In the genomic region with DNA sequence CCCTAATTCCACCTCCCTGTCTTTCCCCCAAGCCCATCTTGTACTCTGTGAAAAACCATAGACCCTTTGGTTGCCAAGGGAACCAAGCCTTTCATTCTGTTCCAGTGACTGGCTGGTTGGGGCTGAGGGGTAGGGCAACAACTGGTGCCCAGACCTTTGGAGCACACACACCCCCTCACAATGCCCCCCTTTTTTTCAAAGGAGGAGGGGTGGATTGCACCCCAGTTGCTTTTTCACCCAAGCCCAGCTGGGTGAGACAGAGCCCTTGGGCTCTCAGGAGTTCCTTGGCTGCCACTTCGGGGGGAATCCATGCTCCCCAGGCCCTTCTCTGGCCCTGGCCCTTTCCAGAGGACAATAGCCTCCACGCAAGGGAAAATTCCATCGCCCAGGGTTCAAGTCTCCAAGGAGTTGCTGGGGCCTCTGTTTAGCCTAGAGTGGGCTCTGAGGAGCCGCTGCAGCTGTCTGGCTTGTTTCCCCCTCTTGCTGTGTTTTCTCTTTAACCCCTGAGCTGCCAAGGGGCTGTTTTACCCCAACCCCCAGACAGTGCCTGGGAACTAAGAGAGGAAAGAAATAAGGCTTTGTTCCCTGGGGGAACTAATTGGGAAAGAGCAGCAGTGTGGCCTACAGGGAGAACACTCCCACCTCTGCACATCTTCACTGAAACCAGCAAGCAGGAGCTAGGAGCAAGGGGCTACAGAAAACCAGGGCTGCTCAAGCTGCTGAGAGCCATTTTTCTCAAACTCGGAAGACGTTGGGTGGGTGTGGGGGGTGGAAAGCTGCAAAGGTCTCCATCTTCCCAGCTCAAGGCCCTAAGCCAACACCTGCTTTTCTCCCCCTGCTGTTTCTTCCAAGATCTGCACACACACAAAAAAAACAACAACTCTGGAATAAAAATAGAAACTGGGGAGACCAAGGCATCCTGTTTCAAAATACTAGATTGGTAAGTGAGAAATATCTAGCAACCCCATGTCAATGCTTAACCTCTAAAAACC, we compare ENCODE assay signal across 8 mouse cellular contexts. TPM values are rescaled to one million over a fixed set of nuclear protein-coding genes. Genes with fewer than 3 reads are reported as not detected.
DNase-seq lines count a peak whose midpoint lies in the region; ATAC-seq and TF ChIP-seq lines count a peak whose summit lies in the region.

No protein-coding gene starts in this region.

- H3K27me3 ChIP-seq in thymus, adult 2 months (ENCODE audit: control insufficient read depth, insufficient read depth, low read length): no peaks in the 10 kb centered on the region
- H3K27me3 ChIP-seq in embryonic facial prominence, embryonic 15.5 days: no peaks in the 10 kb centered on the region
- H3K27me3 ChIP-seq in heart, embryonic 16.5 days (ENCODE audit: control insufficient read depth, insufficient read depth, low read length): no peaks in the 10 kb centered on the region
- no peaks in the 10 kb centered on the region for H3K27me3 ChIP-seq in neural tube, embryonic 11.5 days (ENCODE audit: control insufficient read depth, insufficient read depth, low read length)

- H3K27ac ChIP-seq in thymus, adult 2 months (ENCODE audit: control insufficient read depth, insufficient read depth, low read length): peak overlapping the region; percentile 59; the same call in 1 of the 2 replicates
- peak overlapping the region; percentile 92 for H3K27ac ChIP-seq in embryonic facial prominence, embryonic 15.5 days (replicated peaks)
- peak overlapping the region; percentile 93 for H3K27ac ChIP-seq in heart, embryonic 16.5 days (ENCODE audit: low read length)
- H3K27ac ChIP-seq in left cerebral cortex, adult 2 months: peak overlapping the region; percentile 53
- H3K27ac ChIP-seq in neural tube, embryonic 11.5 days (ENCODE audit: low read depth, low read length): peak overlapping the region; percentile 87

- H3K9ac ChIP-seq in embryonic facial prominence, embryonic 15.5 days: no peak overlapping the region
- peak overlapping the region; percentile 71 for H3K9ac ChIP-seq in heart, embryonic 16.5 days (ENCODE audit: low read length)
- H3K9ac ChIP-seq in neural tube, embryonic 11.5 days (ENCODE audit: low read length): 0 out of 2 replicates have a peak overlapping the region, but pooled peaks have one; percentile 30

- whole genome bisulfite sequencing in thymus, adult 2 months: 56% methylated on average over 6 of the region's 6 CpGs
- 2% methylated on average over 6 of the region's 6 CpGs for WGBS in embryonic facial prominence, embryonic 15.5 days
- WGBS in heart, embryonic 16.5 days: 17% methylated on average over 6 of the region's 6 CpGs
- WGBS in neural tube, embryonic 11.5 days: 3% methylated on average over 6 of the region's 6 CpGs

- no peak for TF ChIP-seq POLR2A in thymus, adult 2 months (IDR thresholded peaks at IDR 0.05; ENCODE audit: control insufficient read depth, extremely low read depth, insufficient read depth, low read length, poor library complexity)

- ATAC-seq in embryonic facial prominence, embryonic 15.5 days (ENCODE audit: insufficient number of reproducible peaks, low FRiP score, low TSS enrichment, low read depth): peak; percentile 79
- peak; percentile 19; the same call in 1 of the 2 replicates for ATAC-seq in heart, embryonic 16.5 days (replicated peaks; ENCODE audit: extremely low read depth, insufficient read depth, low FRiP score)
- ATAC-seq in neural tube, embryonic 11.5 days (ENCODE audit: insufficient read depth, low FRiP score, low TSS enrichment): peak; percentile 96

- no peaks in the 10 kb centered on the region for H3K9me3 ChIP-seq in embryonic facial prominence, embryonic 15.5 days (replicated peaks)
- H3K9me3 ChIP-seq in heart, embryonic 16.5 days (replicated peaks; ENCODE audit: control insufficient read depth, low read length): no peaks in the 10 kb centered on the region
- H3K9me3 ChIP-seq in neural tube, embryonic 11.5 days (ENCODE audit: control insufficient read depth, low read length): no peaks in the 10 kb centered on the region

- H3K4me1 ChIP-seq in thymus, adult 2 months (replicated peaks; ENCODE audit: control insufficient read depth, insufficient read depth, low read length): peaks cover 41% of the 10 kb centered on the region
- peaks cover 38% of the 10 kb centered on the region for H3K4me1 ChIP-seq in embryonic facial prominence, embryonic 15.5 days
- H3K4me1 ChIP-seq in heart, embryonic 16.5 days (ENCODE audit: control insufficient read depth, insufficient read depth, low read length): peaks cover 45% of the 10 kb centered on the region
- H3K4me1 ChIP-seq in neural tube, embryonic 11.5 days (ENCODE audit: control insufficient read depth, insufficient read depth, low read length): peaks cover 34% of the 10 kb centered on the region

- no peaks in the 10 kb centered on the region for H3K36me3 ChIP-seq in thymus, adult 2 months (ENCODE audit: control insufficient read depth, insufficient read depth, low read length)
- no peaks in the 10 kb centered on the region for H3K36me3 ChIP-seq in embryonic facial prominence, embryonic 15.5 days
- no peaks in the 10 kb centered on the region for H3K36me3 ChIP-seq in heart, embryonic 16.5 days (ENCODE audit: control insufficient read depth, insufficient read depth)
- no peaks in the 10 kb centered on the region for H3K36me3 ChIP-seq in neural tube, embryonic 11.5 days (ENCODE audit: control insufficient read depth, insufficient read depth, low read length)

- no peak overlapping the region for H3K4me3 ChIP-seq in thymus, adult 2 months (ENCODE audit: control insufficient read depth, insufficient read depth, low read length)
- no peak overlapping the region for H3K4me3 ChIP-seq in embryonic facial prominence, embryonic 15.5 days (replicated peaks)
- no peak overlapping the region for H3K4me3 ChIP-seq in heart, embryonic 16.5 days (ENCODE audit: low read length)
- H3K4me3 ChIP-seq in left cerebral cortex, adult 2 months: no peak overlapping the region
- H3K4me3 ChIP-seq in neural tube, embryonic 11.5 days (ENCODE audit: low read depth, low read length): no peak overlapping the region

- H3K4me2 ChIP-seq in embryonic facial prominence, embryonic 15.5 days (replicated peaks): peak overlapping the region; percentile 19; the same call in 1 of the 2 replicates
- peak overlapping the region; percentile 1; the same call in 1 of the 2 replicates for H3K4me2 ChIP-seq in heart, embryonic 16.5 days (ENCODE audit: low read depth, low read length)
- no peak overlapping the region for H3K4me2 ChIP-seq in neural tube, embryonic 11.5 days (ENCODE audit: low read depth)

- intact Hi-C loops in left cerebral cortex, adult 2 months (cut with DNase I): loop anchor here (1.0 kb wide), 2 partner anchors 51 to 92 kb away; partner anchors contain the start of gene Zfp36l1

- no peak for TF ChIP-seq CTCF in thymus, adult 2 months (IDR thresholded peaks at IDR 0.05; ENCODE audit: borderline replicate concordance, control insufficient read depth, extremely low read depth, insufficient read depth, low read length, poor library complexity)
- TF ChIP-seq CTCF in left cerebral cortex, adult 2 months (IDR thresholded peaks at IDR 0.05): peak; percentile 23

- DNase-seq in thymus, adult 2 months: peak; percentile 19
- no peak for DNase-seq in thymus, adult 18-20 months
- DNase-seq in left cerebral cortex, adult 2 months (ENCODE audit: extremely low spot score in 1 of 2, low spot score in 2 of 2): peak; percentile 14 to 59
- DNase-seq in neural tube, embryonic 11.5 days (ENCODE audit: low spot score): peak; percentile 89
- no peak for DNase-seq in adrenal gland, adult 18-20 months (ENCODE audit: low spot score in 2 of 2)
- no peak for DNase-seq in ovary, postnatal 10 days (ENCODE audit: low spot score)

RNA-seq across cellular contexts. Expression of gene Zfp36l1, which starts 50.1 kb away (rescaled TPM):
- 253 and 297 TPM in 2 replicates for polyA plus RNA-seq in thymus, adult 2 months (2012; rRNA removed)
- polyA plus RNA-seq in embryonic facial prominence, embryonic 15.5 days (2015; fragmentation: Nextera tagmentation; extraction: Ambion mirVana): 153 and 178 TPM in 2 replicates
- 85.5 and 90.1 TPM in 2 replicates for polyA plus RNA-seq in heart, embryonic 16.5 days (2015; fragmentation: Nextera tagmentation; extraction: Ambion mirVana)
- total RNA-seq in left cerebral cortex, adult 2 months (2021): 10 to 100 TPM; 32.7 to 39.2 TPM
- polyA plus RNA-seq in neural tube, embryonic 11.5 days (2014; fragmentation: Nextera tagmentation; extraction: Ambion mirVana): 135 and 139 TPM in 2 replicates
- 100 to 1,000 TPM; 172 to 225 TPM for total RNA-seq in adrenal gland, adult 18-20 months (2021)

Comparison
In these comparisons a context has a peak if more than half of its experiments do, and no peak if none do; other contexts are left out.
1. DNase-seq: peak in thymus, adult 2 months (single experiment), left cerebral cortex, adult 2 months (2 of 2) and neural tube, embryonic 11.5 days (single experiment); none in thymus, adult 18-20 months (0 of 2), adrenal gland, adult 18-20 months (0 of 2) and ovary, postnatal 10 days (single experiment).
2. ATAC-seq: peak in every context shown above with its lines; median percentile 96 in neural tube, embryonic 11.5 days; 79 in embryonic facial prominence, embryonic 15.5 days; 19 in heart, embryonic 16.5 days.
3. Peak in every context shown above with its lines, with median percentiles within 50 percentile points of each other: H3K27ac ChIP-seq.